Mouse (Mus musculus) MEL (cell line): Measurements from ENCODE around the gene Efna4. TPM values are rescaled to one million over a fixed set of nuclear protein-coding genes. Genes with fewer than 3 reads are reported as not detected.
A peak's percentile ranks its signal among the peaks of the same experiment; 100 is the strongest.

Source experiments
- DNase-seq: peaks from one replicate; pipeline ENCODE4 v3.0.0; 2011; ENCODE audit warnings: low read depth, low spot score
- H3K27ac ChIP-seq: 2 replicates; pipeline ENCODE4 v1.5.1; 2012; ENCODE audit warnings: low read depth, mild to moderate bottlenecking, control low read depth, low read length, moderate library complexity; ENCODE audit not compliant: control insufficient read depth
- H3K27me3 ChIP-seq, 2 experiments: fragments of 150-350 bp in 1 of 2; sonication (generic) in 1 of 2; 2 replicates each; pipeline ENCODE4 v1.6.1; 2012; ENCODE audit warnings: low read length in 2 of 2, mild to moderate bottlenecking in 2 of 2, improper control_type of control experiment in 1 of 2, moderate library complexity in 1 of 2; ENCODE audit not compliant: insufficient read depth in 2 of 2, control insufficient read depth in 1 of 2
- H3K36me3 ChIP-seq, 2 experiments: 2 replicates each; pipeline ENCODE4 v1.6.1; 2012 to 2014; ENCODE audit warnings: low read length in 2 of 2, improper control_type of control experiment in 1 of 2, inconsistent platforms in 1 of 2, mild to moderate bottlenecking in 1 of 2; ENCODE audit not compliant: insufficient read depth in 2 of 2, control insufficient read depth in 1 of 2
- H3K4me1 ChIP-seq, 2 experiments: fragments of 150-350 bp in 1 of 2; sonication (generic) in 1 of 2; 2 replicates each; pipeline ENCODE4 v1.6.1; 2012; ENCODE audit warnings: low read length in 2 of 2, improper control_type of control experiment in 1 of 2, mild to moderate bottlenecking in 1 of 2; ENCODE audit not compliant: insufficient read depth in 2 of 2, control insufficient read depth in 1 of 2
- H3K4me3 ChIP-seq, 2 experiments: fragments of 150-350 bp in 1 of 2; sonication (generic) in 1 of 2; 2 replicates each; pipeline ENCODE4 v1.5.1; 2012; ENCODE audit warnings: low read depth in 2 of 2, low read length in 2 of 2, mild to moderate bottlenecking in 2 of 2, moderate library complexity in 2 of 2, control low read depth in 1 of 2, improper control_type of control experiment in 1 of 2; ENCODE audit not compliant: control insufficient read depth in 1 of 2, insufficient read depth in 1 of 2
- H3K79me2 ChIP-seq: 2 replicates; pipeline ENCODE4 v1.6.1; 2012; ENCODE audit warnings: mild to moderate bottlenecking, low read length, moderate library complexity; ENCODE audit not compliant: control insufficient read depth, poor library complexity, insufficient read depth
- H3K9ac ChIP-seq: 2 replicates; pipeline ENCODE4 v1.6.1; 2012; ENCODE audit warnings: low read depth, mild to moderate bottlenecking, control low read depth, low read length, moderate library complexity; ENCODE audit not compliant: control insufficient read depth, poor library complexity, severe bottlenecking
- H3K9me3 ChIP-seq: fragments of 150-350 bp; sonication (generic); replicated peaks from 2 replicates; pipeline ENCODE4 v1.6.1; 2012; ENCODE audit warnings: mild to moderate bottlenecking, low read length, improper control_type of control experiment, moderate library complexity; ENCODE audit not compliant: insufficient read depth
- BHLHE40 ChIP-seq: IDR thresholded peaks from 2 replicates; pipeline ENCODE4 v1.6.1; 2012; ENCODE audit warnings: low read depth, mild to moderate bottlenecking, inconsistent platforms, low read length, improper control_type of control experiment, borderline replicate concordance
- CHD2 ChIP-seq: IDR thresholded peaks from 2 replicates; pipeline ENCODE4 v1.6.1; 2011; ENCODE audit warnings: low read length, improper control_type of control experiment
- CTCF ChIP-seq, 3 experiments: IDR thresholded peaks in 2 of 3; conservative IDR thresholded peaks in 1 of 3; 2 replicates each; pipeline ENCODE4 v1.5.1; 2011 to 2012; ENCODE audit warnings: low read length in 3 of 3, low read depth in 2 of 3, mild to moderate bottlenecking in 2 of 3, improper control_type of control experiment in 1 of 3, inconsistent platforms in 1 of 3, mixed read lengths in 1 of 3, moderate library complexity in 1 of 3; ENCODE audit not compliant: control insufficient read depth in 1 of 3, insufficient read depth in 1 of 3, poor library complexity in 1 of 3, severe bottlenecking in 1 of 3
- EP300 ChIP-seq, 2 experiments: IDR thresholded peaks; 2 replicates each; pipeline ENCODE4 v1.6.1; 2011; ENCODE audit warnings: improper control_type of control experiment in 2 of 2, low read length in 2 of 2, low read depth in 1 of 2, mild to moderate bottlenecking in 1 of 2
- GABPA ChIP-seq: IDR thresholded peaks from 2 replicates; pipeline ENCODE4 v1.6.1; 2012; ENCODE audit warnings: low read depth, mild to moderate bottlenecking, inconsistent platforms, low read length, improper control_type of control experiment, moderate library complexity
- MAFK ChIP-seq: IDR thresholded peaks from 2 replicates; pipeline ENCODE4 v1.6.1; 2011; ENCODE audit warnings: low read depth, mild to moderate bottlenecking, low read length, improper control_type of control experiment, borderline replicate concordance
- MAX ChIP-seq: IDR thresholded peaks from 2 replicates; pipeline ENCODE4 v1.6.1; 2011; ENCODE audit warnings: low read length, improper control_type of control experiment
- MAZ ChIP-seq: IDR thresholded peaks from 2 replicates; pipeline ENCODE4 v1.6.1; 2012; ENCODE audit warnings: low read depth, mild to moderate bottlenecking, inconsistent platforms, low read length, improper control_type of control experiment
- MYB ChIP-seq: IDR thresholded peaks from 2 replicates; pipeline ENCODE4 v1.6.1; 2011; ENCODE audit warnings: mild to moderate bottlenecking, low read depth, low read length, improper control_type of control experiment
- MYC ChIP-seq: IDR thresholded peaks from 2 replicates; pipeline ENCODE4 v1.6.1; 2011; ENCODE audit warnings: low read depth, mild to moderate bottlenecking, low read length, improper control_type of control experiment, moderate library complexity
- POLR2A ChIP-seq, 2 experiments: IDR thresholded peaks; 2 replicates each; pipeline ENCODE4 v1.6.1; 2011 to 2012; ENCODE audit warnings: low read length in 2 of 2, mild to moderate bottlenecking in 2 of 2, control low read depth in 1 of 2, improper control_type of control experiment in 1 of 2, low read depth in 1 of 2, moderate library complexity in 1 of 2; ENCODE audit not compliant: control insufficient read depth in 1 of 2, insufficient read depth in 1 of 2, poor library complexity in 1 of 2
- POLR2AphosphoS2 ChIP-seq: IDR thresholded peaks from 2 replicates; pipeline ENCODE4 v1.6.1; 2011; ENCODE audit warnings: low read length, improper control_type of control experiment
- POLR2AphosphoS5 ChIP-seq: IDR thresholded peaks from 2 replicates; pipeline ENCODE4 v1.6.1; 2012; ENCODE audit warnings: low read depth, borderline replicate concordance, mild to moderate bottlenecking, inconsistent platforms, low read length, moderate library complexity, mixed read lengths
- RAD21 ChIP-seq: IDR thresholded peaks from 2 replicates; pipeline ENCODE4 v1.6.1; 2011; ENCODE audit warnings: mild to moderate bottlenecking, low read depth, low read length, improper control_type of control experiment
- RCOR1 ChIP-seq: IDR thresholded peaks from 2 replicates; pipeline ENCODE4 v1.6.1; 2012; ENCODE audit warnings: low read depth, mild to moderate bottlenecking, inconsistent platforms, low read length, improper control_type of control experiment
- SIN3A ChIP-seq: IDR thresholded peaks from 2 replicates; pipeline ENCODE4 v1.6.1; 2012; ENCODE audit warnings: low read length, improper control_type of control experiment, inconsistent platforms
- SMC3 ChIP-seq: IDR thresholded peaks from 2 replicates; pipeline ENCODE4 v1.6.1; 2011; ENCODE audit warnings: low read depth, low read length, improper control_type of control experiment
- TAL1 ChIP-seq: IDR thresholded peaks from 2 replicates; pipeline ENCODE4 v1.6.1; 2012; ENCODE audit warnings: mild to moderate bottlenecking, inconsistent platforms, low read length, moderate library complexity, mixed read lengths
- TBP ChIP-seq: IDR thresholded peaks from 2 replicates; pipeline ENCODE4 v1.8.0; 2011; ENCODE audit warnings: low read depth, low read length, improper control_type of control experiment
- UBTF ChIP-seq: IDR thresholded peaks from 2 replicates; pipeline ENCODE4 v1.6.1; 2012; ENCODE audit warnings: low read depth, mild to moderate bottlenecking, inconsistent platforms, low read length, improper control_type of control experiment, moderate library complexity, borderline replicate concordance; ENCODE audit not compliant: insufficient read depth
- USF1 ChIP-seq: IDR thresholded peaks from 2 replicates; pipeline ENCODE4 v1.6.1; 2014; ENCODE audit warnings: low read depth, mild to moderate bottlenecking, inconsistent platforms, low read length, improper control_type of control experiment, moderate library complexity
- ZC3H11A ChIP-seq: IDR thresholded peaks from 2 replicates; pipeline ENCODE4 v1.6.1; 2012; ENCODE audit warnings: low read depth, mild to moderate bottlenecking, inconsistent platforms, low read length, improper control_type of control experiment
- ZKSCAN1 ChIP-seq: IDR thresholded peaks from 2 replicates; pipeline ENCODE4 v1.6.1; 2012; ENCODE audit warnings: low read depth, mild to moderate bottlenecking, inconsistent platforms, low read length, improper control_type of control experiment, moderate library complexity
- ZMIZ1 ChIP-seq: IDR thresholded peaks from 2 replicates; pipeline ENCODE4 v1.6.1; 2012; ENCODE audit warnings: low read depth, mild to moderate bottlenecking, inconsistent platforms, low read length, improper control_type of control experiment, moderate library complexity
- ZNF384 ChIP-seq: IDR thresholded peaks from 2 replicates; pipeline ENCODE4 v1.6.1; 2012; ENCODE audit warnings: low read depth, mild to moderate bottlenecking, inconsistent platforms, low read length, improper control_type of control experiment
- polyA plus RNA-seq, 2 experiments: library from polyadenylated mRNA; stranded (reverse) in 1 of 2; unstranded in 1 of 2; fragments of >175 nt in 1 of 2; fragments of >200 nt in 1 of 2; gene quantifications; 2 replicates each; pipeline versions ENCODE4 v1.2.1 to v1.2.4; 2012; ENCODE audit warnings: low replicate concordance in 2 of 2, low read depth in 1 of 2; ENCODE audit not compliant: insufficient read length in 2 of 2, insufficient read depth in 1 of 2, missing spikeins in 1 of 2
- total RNA-seq: library from RNA; depleted of rRNA; stranded (reverse); fragments of 300-350 nt; gene quantifications from 2 replicates; pipeline ENCODE4 v1.2.3, GENCODE M21; 2012

Efna4 gene
- total and polyA plus RNA-seq, 3 experiments, result 1.9 to 4.5 TPM; not detected in 1

GRCm38 (mm10) chr3:89296761-89297396 lies 40.9 kb downstream of the Efna4 start:
- Histone ChIP-seq H3K27me3 (no peaks in the 10 kb centered on the region; a peak in 1 of 4 replicates), H3K9me3 (no peaks in the 10 kb centered on the region)
- TF ChIP-seq MYB, result no peak
- no peak for TF ChIP-seq ZMIZ1
- TF ChIP-seq EP300 (IDR thresholded peaks at IDR 0.05; ENCODE audit: low read depth in 1 of 2, low read length in 2 of 2), result no peak
- no peak for TF ChIP-seq SMC3
- TF ChIP-seq RCOR1, result no peak
- TF ChIP-seq POLR2A (IDR thresholded peaks at IDR 0.05; ENCODE audit: control insufficient read depth in 1 of 2, insufficient read depth in 1 of 2, low read depth in 1 of 2, low read length in 2 of 2, poor library complexity in 1 of 2), result no peak
- no peak for TF ChIP-seq BHLHE40
- 0 out of 2 replicates have a peak, but pooled peaks have one; percentile 55 for TF ChIP-seq POLR2AphosphoS5
- TF ChIP-seq, all 39 proteins: peak for 1
- no peak overlapping the region for H3K4me3 ChIP-seq
- H3K27ac ChIP-seq, result no peak overlapping the region
- peaks cover 7 to 18% of the 10 kb centered on the region in 2 experiments for H3K4me1 ChIP-seq
- H3K9ac ChIP-seq, result no peak overlapping the region
- no peak for DNase-seq
- no peaks in the 10 kb centered on the region for H3K79me2 ChIP-seq
- H3K36me3 ChIP-seq, result peaks cover 0 to 10% of the 10 kb centered on the region in 2 experiments; a peak in 2 of 4 replicates

DNA sequence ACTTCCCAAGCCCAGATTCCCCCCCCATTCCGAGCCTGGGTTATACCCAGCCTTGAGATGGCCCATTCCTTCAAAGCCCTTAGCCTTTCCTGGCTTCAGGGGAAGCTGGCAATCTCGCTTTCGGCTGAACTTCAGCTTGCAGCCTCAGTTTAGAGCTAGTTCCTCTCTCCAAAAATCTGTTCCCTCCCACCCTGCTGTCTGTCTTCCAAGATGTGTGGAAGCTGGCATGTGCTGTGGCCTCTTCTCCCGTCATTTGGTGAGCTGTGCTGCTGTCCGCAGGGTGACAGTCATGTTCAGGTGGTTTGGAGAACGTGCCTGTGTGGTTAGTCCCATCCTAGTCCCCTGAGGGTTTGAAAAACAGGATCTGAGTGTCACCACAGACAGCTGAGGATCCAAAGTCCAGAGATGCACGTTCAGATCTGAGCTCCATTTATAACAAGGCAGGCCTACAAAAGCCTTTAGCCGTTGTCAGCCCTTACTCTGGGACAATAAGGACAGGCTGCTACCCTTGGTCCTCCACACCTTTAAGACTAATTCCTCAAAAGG lies 42.1 kb downstream of the Efna4 start:
- Histone ChIP-seq H3K4me3 (no peak overlapping the region), H3K9me3 (no peaks in the 10 kb centered on the region), H3K36me3 (peaks cover 0 to 13% of the 10 kb centered on the region in 2 experiments; a peak in 2 of 4 replicates), H3K27ac (no peak overlapping the region), H3K79me2 (no peaks in the 10 kb centered on the region), H3K9ac (no peak overlapping the region), H3K4me1 (peaks cover 12 to 22% of the 10 kb centered on the region in 2 experiments), H3K27me3 (no peaks in the 10 kb centered on the region)
- no peak for TF ChIP-seq RCOR1
- TF ChIP-seq MYC, result no peak
- no peak for TF ChIP-seq POLR2AphosphoS2
- no peak for DNase-seq

DNA sequence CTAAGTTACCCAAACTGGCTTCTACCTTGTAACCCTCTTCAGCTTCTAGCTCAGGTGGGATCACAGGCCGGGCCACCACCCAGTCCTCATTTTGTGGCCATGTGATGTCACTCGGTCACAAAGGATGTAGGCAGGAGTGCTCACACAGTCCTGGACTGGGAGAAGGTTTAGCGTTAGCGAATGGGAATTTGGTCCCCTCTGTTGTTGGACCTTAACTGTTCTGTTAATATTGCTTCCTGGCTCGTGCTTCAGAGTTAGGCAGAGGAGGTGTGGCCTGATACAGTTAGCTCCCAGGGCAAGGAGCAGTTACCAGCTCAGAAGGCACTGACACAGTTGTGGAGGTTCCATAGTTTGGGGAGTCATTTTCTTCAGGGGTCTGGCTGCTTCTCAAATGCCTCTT lies 43.6 kb downstream of the Efna4 start:
- no peak overlapping the region for H3K9ac ChIP-seq
- H3K9me3 ChIP-seq, result no peaks in the 10 kb centered on the region
- no peak overlapping the region for H3K27ac ChIP-seq
- no peaks in the 10 kb centered on the region for H3K79me2 ChIP-seq
- peaks cover 0 to 2% of the 10 kb centered on the region in 2 experiments; a peak in 1 of 4 replicates for H3K27me3 ChIP-seq
- H3K36me3 ChIP-seq, result peaks cover 0 to 13% of the 10 kb centered on the region in 2 experiments; a peak in 2 of 4 replicates
- no peak overlapping the region for H3K4me3 ChIP-seq
- no peak for TF ChIP-seq ZNF384
- no peak for TF ChIP-seq GABPA
- TF ChIP-seq TBP, result no peak
- no peak for TF ChIP-seq MAX
- TF ChIP-seq MAZ, result no peak
- TF ChIP-seq ZKSCAN1, result no peak
- no peak for TF ChIP-seq POLR2A (IDR thresholded peaks at IDR 0.05; ENCODE audit: control insufficient read depth in 1 of 2, insufficient read depth in 1 of 2, low read depth in 1 of 2, low read length in 2 of 2, poor library complexity in 1 of 2)
- no peak for TF ChIP-seq ZC3H11A
- TF ChIP-seq SMC3, result no peak
- no peak for TF ChIP-seq MAFK
- no peak for TF ChIP-seq CHD2
- TF ChIP-seq USF1, result no peak
- TF ChIP-seq SIN3A, result no peak
- no peak for TF ChIP-seq RAD21
- no peak for TF ChIP-seq RCOR1
- TF ChIP-seq TAL1, result no peak
- no peak for TF ChIP-seq UBTF
- no peak for TF ChIP-seq CTCF (IDR thresholded peaks at IDR 0.05 in 2 of 3, conservative IDR thresholded peaks at IDR 0.05 in 1 of 3; ENCODE audit: control insufficient read depth in 1 of 3, insufficient read depth in 1 of 3, low read depth in 2 of 3, low read length in 3 of 3, poor library complexity in 1 of 3, severe bottlenecking in 1 of 3)
- TF ChIP-seq, all 39 proteins: peak for 0
- H3K4me1 ChIP-seq, result peaks cover 12 to 22% of the 10 kb centered on the region in 2 experiments
- no peak for DNase-seq
